Mouse (Mus musculus) adrenal gland, postnatal 25 days (tissue): ENCODE data around the gene Acvr1c. TPM values are rescaled to one million over a fixed set of nuclear protein-coding genes. Genes with fewer than 3 reads are reported as not detected.

Source experiments
- DNase-seq: peaks from one replicate; pipeline ENCODE4 v3.0.0; 2021; ENCODE audit warnings: mixed read lengths
- total RNA-seq: library from RNA; stranded (reverse); gene quantifications from 2 replicates; pipeline ENCODE4 v1.2.3, GENCODE M21; 2021

Gene Acvr1c
- total RNA-seq, 1 experiment from 2014 or later: 16.8 TPM

DNA sequence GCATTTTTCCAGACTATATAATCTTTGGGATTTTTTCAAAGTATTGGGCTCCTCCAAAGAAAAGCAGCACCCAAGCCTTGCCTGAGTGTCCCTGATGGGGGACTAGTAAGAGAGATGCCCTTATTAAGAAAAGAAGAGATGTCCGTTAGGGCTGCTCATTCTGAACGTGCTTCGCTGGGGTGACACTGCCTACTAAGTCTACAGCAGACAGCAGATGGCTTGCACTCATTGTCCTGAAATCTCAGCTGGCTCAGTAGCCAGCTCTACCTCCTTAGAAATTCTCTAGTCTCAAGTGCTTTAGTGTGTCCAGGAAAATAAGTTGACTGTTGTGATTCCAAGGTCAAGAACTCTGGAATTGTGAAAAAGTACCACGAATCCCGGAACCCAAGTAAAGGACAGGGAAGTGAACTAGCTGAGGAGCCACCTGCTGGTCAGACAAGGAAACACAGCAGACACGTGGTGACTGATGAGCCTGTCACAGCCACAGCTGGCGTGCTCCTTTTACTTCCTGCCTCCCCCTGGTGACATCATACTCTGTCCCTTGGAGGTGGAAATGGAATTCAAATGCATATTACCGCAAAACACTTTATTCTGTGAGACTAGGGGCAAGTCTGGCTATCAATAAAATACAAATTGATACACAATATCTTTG is 75.3 kb downstream of the Acvr1c start:
- DNase-seq: peak; percentile 64

DNA sequence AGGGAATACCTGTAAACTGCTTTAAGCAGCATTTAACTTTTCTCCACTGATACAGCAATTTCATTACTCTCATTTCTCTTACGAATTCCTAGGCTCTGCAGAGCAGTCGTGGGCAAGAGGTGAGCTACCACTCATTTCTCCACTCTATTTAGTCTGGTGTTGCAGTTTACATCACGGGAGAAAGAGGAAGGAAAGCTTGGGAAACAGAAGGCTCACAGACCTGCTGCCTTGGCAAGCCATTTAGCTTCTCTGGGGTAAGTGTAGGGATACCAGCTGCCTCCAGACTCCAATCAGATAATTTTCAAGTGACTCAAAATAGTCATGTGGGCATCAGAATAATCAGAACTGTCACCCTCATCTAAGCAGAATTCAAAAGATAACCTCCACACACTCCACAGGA is 76.6 kb downstream of the Acvr1c start:
- DNase-seq: no peak

DNA sequence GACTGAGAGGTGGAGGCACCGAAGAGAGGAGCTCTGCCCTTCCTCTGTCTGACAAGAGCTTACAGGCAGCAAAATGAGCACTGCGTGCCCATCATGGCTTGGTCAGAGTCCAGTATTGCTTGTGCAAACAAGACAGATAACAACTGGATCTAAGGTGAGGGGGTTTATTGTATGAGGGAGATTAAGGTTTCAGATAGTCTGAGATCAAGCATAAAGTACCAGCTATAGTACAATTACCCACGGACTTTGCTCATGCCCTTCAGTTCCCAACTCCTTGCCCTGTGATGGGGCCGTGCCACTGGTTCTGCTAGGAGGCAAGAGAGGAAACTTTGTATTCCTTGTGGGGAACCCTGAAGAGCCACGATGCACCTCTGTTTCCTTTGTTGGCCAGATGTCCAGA is 78.5 kb downstream of the Acvr1c start:
- no peak for DNase-seq

DNA sequence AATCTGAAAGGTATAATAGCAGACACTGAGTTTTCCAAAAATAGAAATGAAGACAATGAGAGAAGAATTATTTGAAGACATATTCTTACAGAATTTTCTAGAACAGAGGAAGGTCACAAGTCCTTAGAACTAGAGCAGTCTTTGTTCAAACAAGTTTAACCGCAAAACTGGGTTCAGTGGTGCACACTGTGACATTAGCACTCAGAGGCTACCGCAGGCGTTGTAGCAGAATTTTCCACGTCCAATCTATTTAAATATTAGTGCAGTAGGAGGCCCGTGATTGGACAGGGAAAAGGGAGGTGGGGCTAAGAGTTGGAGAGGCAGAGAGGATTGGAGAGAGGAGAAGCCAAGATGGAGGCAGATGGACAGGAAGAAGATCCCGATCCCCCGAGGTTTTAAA is 81.2 kb downstream of the Acvr1c start:
- DNase-seq: no peak

DNA sequence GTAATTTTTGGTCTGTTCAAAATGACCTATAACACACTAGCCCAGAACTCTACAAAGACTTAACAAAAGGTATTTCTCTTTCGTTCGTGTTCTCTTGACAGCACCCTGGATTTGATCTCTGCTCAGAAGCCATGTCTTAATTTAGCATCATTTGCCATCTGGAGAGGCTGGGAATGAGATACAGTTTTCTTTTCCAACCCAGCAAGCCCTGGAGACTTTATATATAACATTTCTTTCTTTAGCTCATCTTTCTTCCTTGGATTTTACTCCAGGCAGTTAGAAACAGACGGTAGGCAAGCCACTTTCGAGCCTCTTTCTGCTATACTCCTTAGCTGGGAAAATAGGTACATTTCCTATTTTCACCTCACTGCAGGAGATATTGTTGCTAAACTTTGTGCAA is 117.1 kb downstream of the Acvr1c start:
- DNase-seq: no peak

DNA sequence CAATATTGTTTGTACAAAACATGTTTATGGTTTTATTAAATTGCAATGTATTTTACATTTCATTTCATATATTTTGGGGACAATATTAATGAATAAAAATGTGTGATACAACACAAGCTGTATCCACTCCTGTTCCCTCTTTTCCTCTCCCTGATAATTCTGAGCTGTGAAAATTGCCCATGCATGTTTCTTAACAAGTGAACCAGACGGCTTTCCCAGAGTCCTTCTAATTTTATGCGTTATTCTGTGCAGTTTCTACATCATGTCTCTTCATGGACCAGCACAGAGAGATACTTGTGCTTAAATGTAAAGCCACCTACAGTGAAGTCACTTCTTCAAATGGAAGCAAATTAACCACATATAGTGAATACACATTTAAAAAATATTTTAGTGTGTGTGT is 120.2 kb downstream of the Acvr1c start:
- no peak for DNase-seq

Other genes starting within 250 kb of the Acvr1c start
- gene Cytip, start 162.4 kb downstream of the Acvr1c start, total RNA-seq: 10.7 and 15.0 TPM in 2 replicates
- not detected in 2 replicates for gene Gm17409, start 112.2 kb upstream of the Acvr1c start, total RNA-seq
- 40.1 and 50.7 TPM in 2 replicates for gene Acvr1, start 209.3 kb upstream of the Acvr1c start, total RNA-seq
- gene Upp2, start 209.4 kb upstream of the Acvr1c start, total RNA-seq: 13.8 and 17.9 TPM in 2 replicates